Mouse (Mus musculus) liver, postnatal 0 days (tissue): ENCODE data around the gene Lamp1.

Source experiments
- CTCF ChIP-seq: sonication (generic); IDR thresholded peaks from 2 replicates; pipeline ENCODE4 v1.5.1; 2016; ENCODE audit warnings: antibody characterized with exemption, low read depth
- EP300 ChIP-seq: IDR thresholded peaks from 2 replicates; pipeline ENCODE4 v1.6.1; 2016; ENCODE audit warnings: antibody characterized with exemption, low read depth, mild to moderate bottlenecking

DNA sequence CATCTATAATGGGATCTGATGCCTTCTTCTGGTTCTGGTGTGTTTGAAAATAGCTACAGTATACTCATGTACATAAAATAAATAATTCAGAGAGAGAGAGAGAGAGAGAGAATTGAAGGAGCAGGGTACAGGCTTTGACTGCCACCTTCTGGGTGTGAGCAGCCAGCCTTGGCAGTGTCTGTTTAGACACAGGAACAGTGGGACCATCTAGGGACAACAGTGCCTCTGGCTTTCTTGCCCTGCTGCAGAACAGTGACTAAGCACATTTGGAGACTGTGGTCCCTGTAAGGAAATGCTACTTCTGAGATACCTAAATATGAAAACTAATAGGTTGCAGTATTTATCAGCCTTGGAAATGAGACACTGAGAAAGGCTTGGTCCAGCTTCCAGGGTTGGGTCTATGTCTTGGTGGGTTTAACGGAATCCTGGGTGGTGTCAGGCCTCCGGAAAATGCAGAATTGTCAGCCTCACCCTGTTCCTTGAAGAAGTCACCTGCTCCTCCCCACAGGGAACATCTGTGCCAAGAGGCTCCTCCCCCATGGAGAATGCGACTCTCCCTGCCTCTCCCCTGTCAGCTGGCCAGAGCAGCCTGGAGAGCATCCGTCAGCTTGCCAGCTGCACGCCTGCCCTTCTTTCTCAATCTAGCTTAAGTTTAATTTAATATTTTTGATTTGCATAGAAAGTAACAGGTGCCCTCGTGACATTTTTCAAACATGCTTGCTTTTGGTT is 49.8 kb downstream of the Lamp1 start:
- peak; percentile 51 for TF ChIP-seq CTCF
- no peak for TF ChIP-seq EP300
